Mouse (Mus musculus) olfactory bulb, adult 2 months (tissue): ENCODE results near the gene E130114P18Rik.

Experiments used
- CTCF ChIP-seq: fragments of 200-500 bp; IDR thresholded peaks from 2 replicates; pipeline ENCODE4 v1.5.1; 2012; ENCODE audit warnings: low read depth, mild to moderate bottlenecking, low read length, moderate library complexity; ENCODE audit not compliant: insufficient read depth
- POLR2A ChIP-seq: fragments of 200-500 bp; IDR thresholded peaks from 2 replicates; pipeline ENCODE4 v1.6.1; 2012; ENCODE audit warnings: mild to moderate bottlenecking, low read depth, low read length, moderate library complexity; ENCODE audit not compliant: insufficient read depth

DNA sequence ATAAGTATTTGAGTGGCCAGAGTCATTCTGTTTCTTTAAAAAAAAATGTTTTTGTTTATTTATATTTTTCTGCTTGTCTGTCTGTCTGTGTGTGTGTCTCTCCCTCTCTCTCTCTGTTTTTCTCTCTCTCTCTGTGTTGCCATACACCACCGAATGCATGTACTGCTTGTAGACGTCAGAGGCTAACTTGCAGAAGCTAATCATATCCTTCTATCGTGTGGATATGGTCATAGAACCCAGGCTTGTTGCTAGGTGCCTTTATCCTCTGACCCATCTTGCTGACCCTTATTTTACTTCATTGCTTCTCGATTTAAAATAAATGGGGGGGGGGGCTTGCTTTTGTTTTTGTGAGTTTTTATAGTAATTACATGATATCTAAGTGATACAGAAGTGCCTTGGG, 47.6 kb upstream of the E130114P18Rik start:
- TF ChIP-seq CTCF (no peak), POLR2A (no peak)
